Mouse (Mus musculus): ENCODE results near the gene Upf2. TPM values are rescaled to one million over a fixed set of nuclear protein-coding genes. Genes with fewer than 3 reads are reported as not detected.

The Upf2 gene
- total RNA-seq, 2 experiments from 2014 or later = 23.5 to 36.1 TPM

DNA sequence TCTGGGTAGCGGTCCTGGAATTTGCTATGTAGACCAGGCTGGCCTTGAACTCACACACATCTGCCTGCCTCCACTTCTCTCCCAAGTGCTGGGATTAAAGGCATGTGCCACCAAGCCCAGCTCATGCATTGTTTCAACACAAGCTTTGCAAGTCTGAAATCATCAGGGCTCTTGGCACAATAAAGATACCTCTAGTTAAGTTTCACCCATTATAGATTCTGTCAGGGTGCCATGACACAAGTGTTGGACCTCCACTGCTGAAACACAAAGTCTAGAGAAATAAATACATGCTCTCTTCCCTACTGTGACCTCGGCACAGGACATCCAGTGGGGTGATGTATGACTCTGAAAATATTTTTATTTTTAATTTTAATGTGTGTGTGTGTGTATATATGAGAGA is 154.2 kb downstream of the Upf2 start:
- ATAC-seq (replicated peaks; ENCODE audit: poor library complexity, severe bottlenecking) = no peak

Other genes starting within 250 kb of the Upf2 start
- 1.8 and 4.5 TPM in 2 replicates for gene Camk1d, start 237.0 kb upstream of the Upf2 start, total RNA-seq (2014; fragmentation: Nextera tagmentation)
- gene Camk1d, start 237.0 kb upstream of the Upf2 start, total RNA-seq (2017) = 0.26 and 0.78 TPM in 2 replicates
- 63.6 and 73.3 TPM in 2 replicates for gene Nudt5, start 106.5 kb upstream of the Upf2 start, total RNA-seq (2014; fragmentation: Nextera tagmentation)
- 83.9 and 88.2 TPM in 2 replicates for gene Nudt5, start 106.5 kb upstream of the Upf2 start, total RNA-seq (2017)
- 113 and 134 TPM in 2 replicates for gene Cdc123, start 106.3 kb upstream of the Upf2 start, total RNA-seq (2014; fragmentation: Nextera tagmentation)
- 108 and 112 TPM in 2 replicates for gene Cdc123, start 106.3 kb upstream of the Upf2 start, total RNA-seq (2017)
- 7.8 TPM in 1 of 2 replicates, not detected in the other for gene Gm13199, start 88.5 kb upstream of the Upf2 start, total RNA-seq (2014; fragmentation: Nextera tagmentation)
- not detected in 2 replicates for gene Gm13199, start 88.5 kb upstream of the Upf2 start, total RNA-seq (2017)
- 31.8 and 34.3 TPM in 2 replicates for gene Sec61a2, start 56.0 kb upstream of the Upf2 start, total RNA-seq (2014; fragmentation: Nextera tagmentation)
- gene Sec61a2, start 56.0 kb upstream of the Upf2 start, total RNA-seq (2017) = 7.4 and 16.8 TPM in 2 replicates
- gene Dhtkd1, start 8.7 kb upstream of the Upf2 start, total RNA-seq (2014; fragmentation: Nextera tagmentation) = 0.45 and 3.7 TPM in 2 replicates
- 0.10 and 0.17 TPM in 2 replicates for gene Dhtkd1, start 8.7 kb upstream of the Upf2 start, total RNA-seq (2017)
- gene Proser2, start 178.7 kb downstream of the Upf2 start, total RNA-seq (2014; fragmentation: Nextera tagmentation) = not detected in 2 replicates
- gene Proser2, start 178.7 kb downstream of the Upf2 start, total RNA-seq (2017) = not detected in 2 replicates

Measured in granulocyte monocyte progenitor cell, adult 5-6 weeks (primary cell).